Mouse (Mus musculus) midbrain, embryonic 11.5 days (tissue): ENCODE results near the gene Mlst8. TPM values are rescaled to one million over a fixed set of nuclear protein-coding genes. Genes with fewer than 3 reads are reported as not detected.

ENCODE experiments used
- ATAC-seq: fragments of 200-750 bp; cut with Nextera tagmentation; 2 replicates; pipeline ENCODE4 v1.8.0; 2017; ENCODE audit warnings: moderate TSS enrichment, moderate library complexity; ENCODE audit not compliant: low FRiP score
- DNase-seq: peaks from one replicate; pipeline ENCODE4 v3.0.0; 2015; ENCODE audit warnings: low spot score; ENCODE audit errors: missing footprints
- H3K27ac ChIP-seq: fragments of 300-500 bp; sonication (generic); 2 replicates; pipeline ENCODE4 v1.5.1; 2014; ENCODE audit warnings: low read depth, low read length
- H3K27me3 ChIP-seq: fragments of 300-500 bp; sonication (generic); 2 replicates; pipeline ENCODE4 v1.6.1; 2014; ENCODE audit warnings: mild to moderate bottlenecking, low read length, moderate library complexity, mixed read lengths; ENCODE audit not compliant: control insufficient read depth, insufficient read depth
- H3K36me3 ChIP-seq: fragments of 300-500 bp; sonication (generic); 2 replicates; pipeline ENCODE4 v1.6.1; 2014; ENCODE audit warnings: mild to moderate bottlenecking, low read length, moderate library complexity, mixed read lengths; ENCODE audit not compliant: control insufficient read depth, insufficient read depth
- H3K4me1 ChIP-seq: fragments of 300-500 bp; sonication (generic); 2 replicates; pipeline ENCODE4 v1.6.1; 2014; ENCODE audit warnings: low read length; ENCODE audit not compliant: control insufficient read depth, insufficient read depth
- H3K4me2 ChIP-seq: fragments of 300-500 bp; sonication (generic); 2 replicates; pipeline ENCODE4 v1.6.1; 2014; ENCODE audit warnings: mild to moderate bottlenecking, moderate library complexity
- H3K4me3 ChIP-seq: fragments of 300-500 bp; sonication (generic); 2 replicates; pipeline ENCODE4 v1.5.1; 2014; ENCODE audit warnings: low read depth, low read length
- H3K9ac ChIP-seq: fragments of 300-500 bp; sonication (generic); 2 replicates; pipeline ENCODE4 v1.6.1; 2014; ENCODE audit warnings: low read length
- H3K9me3 ChIP-seq: fragments of 300-500 bp; sonication (generic); 2 replicates; pipeline ENCODE4 v1.6.1; 2016; ENCODE audit warnings: low read length; ENCODE audit not compliant: control insufficient read depth
- WGBS: fragments of 180-500 bp; shearing (Covaris S2); extraction: QIAGEN DNeasy Blood & Tissue Kit; methylation state at CpG from one replicate; pipeline ENCODE4 v1.1.7; 2014; 5-methylcytosine and 5-hydroxymethylcytosine counted together
- polyA plus RNA-seq: library from polyadenylated mRNA; unstranded; fragments of >200 nt; fragmentation: Nextera tagmentation; extraction: Ambion mirVana; gene quantifications from 2 replicates; pipeline ENCODE4 v1.2.1, GENCODE M21; 2014

The Mlst8 gene
- polyA plus RNA-seq, 1 experiment from 2014 or later, result 30.3 TPM

- 88% methylated on average over 4 of the region's 4 CpGs for WGBS
- Histone ChIP-seq H3K27me3 (no peaks in the 10 kb centered on the region), H3K9ac (no peak overlapping the region), H3K4me3 (no peak overlapping the region), H3K27ac (no peak overlapping the region), H3K4me2 (peak overlapping the region; percentile 99; the same call in 1 of the 2 replicates), H3K36me3 (peaks cover 7% of the 10 kb centered on the region), H3K9me3 (no peaks in the 10 kb centered on the region), H3K4me1 (peaks cover 20% of the 10 kb centered on the region)
- ATAC-seq (no peak), DNase-seq (no peak)
Observed at GRCm38 (mm10) chr17:24472512-24472911, 6.4 kb downstream of the Mlst8 start.

DNA sequence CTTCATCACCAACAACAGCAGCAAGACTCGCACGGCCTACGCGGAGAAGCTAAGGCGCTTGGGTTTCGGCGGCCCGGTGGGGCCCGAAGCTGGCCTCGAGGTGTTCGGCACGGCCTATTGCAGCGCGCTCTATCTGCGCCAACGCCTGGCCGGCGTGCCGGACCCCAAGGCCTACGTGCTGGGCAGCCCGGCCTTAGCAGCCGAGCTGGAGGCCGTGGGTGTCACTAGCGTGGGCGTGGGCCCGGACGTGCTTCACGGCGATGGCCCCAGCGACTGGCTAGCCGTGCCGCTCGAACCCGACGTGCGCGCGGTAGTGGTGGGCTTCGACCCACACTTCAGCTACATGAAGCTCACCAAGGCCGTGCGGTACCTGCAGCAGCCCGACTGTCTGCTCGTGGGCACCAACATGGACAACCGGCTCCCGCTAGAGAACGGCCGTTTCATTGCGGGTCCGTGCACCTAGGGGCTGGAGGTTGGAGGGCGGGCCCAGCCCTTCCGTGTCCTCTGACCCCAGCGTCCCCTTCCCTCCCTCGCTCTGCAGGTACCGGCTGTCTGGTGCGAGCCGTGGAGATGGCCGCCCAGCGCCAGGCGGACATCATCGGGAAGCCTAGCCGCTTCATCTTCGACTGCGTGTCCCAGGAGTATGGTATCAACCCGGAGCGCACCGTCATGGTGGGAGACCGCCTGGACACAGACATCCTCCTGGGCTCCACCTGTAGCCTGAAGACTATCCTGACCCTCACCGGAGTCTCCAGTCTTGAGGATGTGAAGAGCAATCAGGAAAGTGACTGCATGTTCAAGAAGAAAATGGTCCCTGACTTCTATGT is 8.0 kb downstream of the Mlst8 start:
- ATAC-seq, result peak; percentile 20
- peak; percentile 94 for DNase-seq
- Histone ChIP-seq H3K27ac (peak overlapping the region; percentile 74), H3K9ac (peak overlapping the region; percentile 90), H3K36me3 (peaks cover 4% of the 10 kb centered on the region), H3K4me3 (peak overlapping the region; percentile 91), H3K4me1 (peaks cover 20% of the 10 kb centered on the region), H3K4me2 (peak overlapping the region; percentile 99), H3K27me3 (no peaks in the 10 kb centered on the region), H3K9me3 (no peaks in the 10 kb centered on the region)
- WGBS, result 1% methylated on average over 68 of the region's 68 CpGs

GRCm38 (mm10) chr17:24469910-24470602 is 8.8 kb downstream of the Mlst8 start, which contains the start of the genes E4f1 and Pgp:
TSS of gene E4f1 (minus strand) at chr17:24470313.
TSS of gene Pgp (plus strand) at chr17:24470392.
- H3K4me3 ChIP-seq, result peak within 1 kb of the TSS; percentile 91
- no peaks in the 10 kb centered on the region for H3K36me3 ChIP-seq
- no peaks in the 10 kb centered on the region for H3K9me3 ChIP-seq
- no peaks in the 10 kb centered on the region for H3K27me3 ChIP-seq
- H3K4me1 ChIP-seq, result peaks cover 20% of the 10 kb centered on the region
- peak within 1 kb of the TSS; percentile 90 for H3K9ac ChIP-seq
- under 1% methylated on average over 74 of the region's 75 CpGs for WGBS
- peak within 1 kb of the TSS; percentile 99 for H3K4me2 ChIP-seq
- ATAC-seq, result peak; percentile 98
- peak within 1 kb of the TSS; percentile 74 for H3K27ac ChIP-seq
- peak; percentile 99 for DNase-seq

DNA sequence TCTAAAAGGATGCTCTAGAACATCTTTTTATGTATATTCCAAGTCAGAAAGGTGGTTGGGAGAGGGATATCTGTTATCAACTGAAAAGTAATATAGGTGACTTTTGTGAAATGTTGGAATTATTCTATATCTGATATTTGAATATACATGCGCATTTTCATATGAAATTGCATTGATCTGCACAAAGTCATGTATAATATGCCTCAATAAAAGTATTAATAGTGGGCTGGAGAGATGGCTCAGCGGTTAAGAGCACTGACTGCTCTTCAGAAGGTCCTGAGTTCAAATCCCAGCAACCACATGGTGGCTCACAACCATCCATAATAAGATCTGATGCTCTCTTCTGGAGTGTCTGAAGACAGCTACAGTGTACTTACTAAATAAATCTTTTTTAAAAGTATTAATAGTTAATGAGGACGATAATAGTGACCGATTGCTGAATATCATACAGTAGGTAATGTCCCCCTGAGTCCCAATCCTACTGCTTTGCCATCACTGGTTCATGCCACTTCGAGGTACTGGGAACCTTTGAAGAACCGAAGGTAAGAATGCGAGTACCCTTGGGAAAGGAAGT is 9.5 kb downstream of the Mlst8 start:
- no peak for ATAC-seq
- H3K9me3 ChIP-seq, result no peaks in the 10 kb centered on the region
- peak overlapping the region; percentile 99 for H3K4me2 ChIP-seq
- peak overlapping the region; percentile 91 for H3K4me3 ChIP-seq
- H3K27ac ChIP-seq, result peak overlapping the region; percentile 74
- H3K27me3 ChIP-seq, result no peaks in the 10 kb centered on the region
- WGBS, result 19% methylated on average over 7 of the region's 7 CpGs
- H3K9ac ChIP-seq, result peak overlapping the region; percentile 60
- DNase-seq, result no peak
- peaks cover 20% of the 10 kb centered on the region for H3K4me1 ChIP-seq
- no peaks in the 10 kb centered on the region for H3K36me3 ChIP-seq

DNA sequence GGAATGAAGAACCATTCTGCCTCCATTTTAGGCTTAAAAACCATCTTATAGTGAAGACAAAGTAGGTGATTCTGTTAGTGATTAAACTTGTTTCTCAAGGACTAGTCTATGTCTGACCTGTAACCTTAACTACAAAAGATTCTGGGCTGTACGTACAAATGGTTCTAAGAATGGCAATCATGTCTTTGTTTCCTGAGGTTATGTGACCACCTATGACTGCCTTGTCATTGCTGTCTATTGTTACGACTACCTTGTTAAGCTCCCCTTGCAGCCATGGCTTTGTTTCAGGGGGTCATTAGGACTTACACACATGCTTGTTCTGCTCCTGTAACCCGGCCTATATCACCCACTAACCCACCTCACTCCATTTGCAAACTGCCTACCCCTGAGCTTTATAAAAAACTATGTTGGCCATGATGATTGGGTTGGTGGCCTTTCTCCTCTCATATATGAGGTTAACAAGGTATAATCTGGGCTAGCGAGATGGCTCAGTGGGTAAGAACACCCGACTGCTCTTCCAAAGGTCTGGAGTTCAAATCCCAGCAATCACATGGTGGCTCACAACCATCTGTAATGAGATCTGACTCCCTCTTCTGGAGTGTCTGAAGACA is 10.1 kb downstream of the Mlst8 start:
- Histone ChIP-seq H3K9me3 (no peaks in the 10 kb centered on the region), H3K4me2 (no peak overlapping the region), H3K36me3 (no peaks in the 10 kb centered on the region), H3K27ac (no peak overlapping the region), H3K27me3 (no peaks in the 10 kb centered on the region), H3K9ac (no peak overlapping the region), H3K4me1 (peaks cover 20% of the 10 kb centered on the region), H3K4me3 (no peak overlapping the region)
- ATAC-seq (no peak), DNase-seq (no peak)
- 94% methylated on average over 5 of the region's 5 CpGs for WGBS

GRCm38 (mm10) chr17:24463374-24464133 is 15.3 kb downstream of the Mlst8 start:
- 62% methylated on average over 6 of the region's 6 CpGs for WGBS
- H3K4me2 ChIP-seq, result no peak overlapping the region
- H3K36me3 ChIP-seq, result no peaks in the 10 kb centered on the region
- no peak overlapping the region for H3K9ac ChIP-seq
- H3K27me3 ChIP-seq, result no peaks in the 10 kb centered on the region
- H3K4me3 ChIP-seq, result no peak overlapping the region
- ATAC-seq (no peak), DNase-seq (peak; percentile 70)
- H3K9me3 ChIP-seq, result no peaks in the 10 kb centered on the region
- no peaks in the 10 kb centered on the region for H3K4me1 ChIP-seq
- no peak overlapping the region for H3K27ac ChIP-seq

GRCm38 (mm10) chr17:24462932-24463331 is 15.9 kb downstream of the Mlst8 start:
- Histone ChIP-seq H3K9me3 (no peaks in the 10 kb centered on the region), H3K4me2 (no peak overlapping the region), H3K4me1 (no peaks in the 10 kb centered on the region), H3K9ac (no peak overlapping the region), H3K27ac (no peak overlapping the region), H3K27me3 (no peaks in the 10 kb centered on the region), H3K36me3 (no peaks in the 10 kb centered on the region), H3K4me3 (no peak overlapping the region)
- DNase-seq (no peak), ATAC-seq (no peak)
- 82% methylated on average over 1 of the region's 1 CpGs for WGBS

DNA sequence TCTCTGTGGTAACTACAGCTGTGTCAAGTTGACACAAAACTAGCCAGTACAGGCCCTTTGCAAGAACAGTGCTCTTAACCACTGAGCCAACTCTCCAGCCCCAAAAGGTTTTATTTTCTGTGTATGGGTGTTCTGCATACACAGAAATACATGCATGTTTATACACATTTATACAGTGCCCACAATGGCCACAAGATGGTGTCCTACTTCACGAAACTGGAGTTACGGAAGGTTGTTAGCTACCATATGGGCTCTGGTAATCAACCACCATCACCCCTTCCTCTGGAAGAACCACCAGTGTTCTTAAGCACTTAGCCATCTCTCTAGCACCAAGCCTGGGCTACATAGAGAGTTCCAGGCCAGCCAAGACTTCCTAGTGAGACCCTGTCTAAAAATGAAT is 17.3 kb downstream of the Mlst8 start:
- ATAC-seq, result no peak
- H3K27ac ChIP-seq, result no peak overlapping the region
- H3K9ac ChIP-seq, result no peak overlapping the region
- no peaks in the 10 kb centered on the region for H3K36me3 ChIP-seq
- H3K27me3 ChIP-seq, result no peaks in the 10 kb centered on the region
- no peaks in the 10 kb centered on the region for H3K4me1 ChIP-seq
- no peak for DNase-seq
- WGBS, result 65% methylated on average over 2 of the region's 2 CpGs
- no peaks in the 10 kb centered on the region for H3K9me3 ChIP-seq
- H3K4me2 ChIP-seq, result no peak overlapping the region
- no peak overlapping the region for H3K4me3 ChIP-seq
